Mouse (Mus musculus) megakaryocyte, adult 5-6 weeks (primary cell): ENCODE data around the gene Emilin2. TPM values are rescaled to one million over a fixed set of nuclear protein-coding genes. Genes with fewer than 3 reads are reported as not detected.

Experiments
- ATAC-seq: 2 replicates; pipeline ENCODE4 v1.8.0; 2016; ENCODE audit warnings: mild to moderate bottlenecking, inconsistent platforms; ENCODE audit not compliant: poor library complexity, severe bottlenecking
- total RNA-seq, 2 experiments: library from RNA; stranded (forward) in 1 of 2; stranded (reverse) in 1 of 2; fragments of 153-499, 151-499 nt in 1 of 2; fragments of 221-1000, 200-1000 nt in 1 of 2; gene quantifications; 2 replicates each; pipeline versions ENCODE4 v1.2.3 to v1.2.4; 2015 to 2017

Gene Emilin2
- total RNA-seq, 2 experiments from 2014 or later = 152 to 244 TPM

- no peak for ATAC-seq
These were observed 73.3 kb downstream of the Emilin2 start for GRCm38 (mm10) chr17:71238494-71238893.

DNA sequence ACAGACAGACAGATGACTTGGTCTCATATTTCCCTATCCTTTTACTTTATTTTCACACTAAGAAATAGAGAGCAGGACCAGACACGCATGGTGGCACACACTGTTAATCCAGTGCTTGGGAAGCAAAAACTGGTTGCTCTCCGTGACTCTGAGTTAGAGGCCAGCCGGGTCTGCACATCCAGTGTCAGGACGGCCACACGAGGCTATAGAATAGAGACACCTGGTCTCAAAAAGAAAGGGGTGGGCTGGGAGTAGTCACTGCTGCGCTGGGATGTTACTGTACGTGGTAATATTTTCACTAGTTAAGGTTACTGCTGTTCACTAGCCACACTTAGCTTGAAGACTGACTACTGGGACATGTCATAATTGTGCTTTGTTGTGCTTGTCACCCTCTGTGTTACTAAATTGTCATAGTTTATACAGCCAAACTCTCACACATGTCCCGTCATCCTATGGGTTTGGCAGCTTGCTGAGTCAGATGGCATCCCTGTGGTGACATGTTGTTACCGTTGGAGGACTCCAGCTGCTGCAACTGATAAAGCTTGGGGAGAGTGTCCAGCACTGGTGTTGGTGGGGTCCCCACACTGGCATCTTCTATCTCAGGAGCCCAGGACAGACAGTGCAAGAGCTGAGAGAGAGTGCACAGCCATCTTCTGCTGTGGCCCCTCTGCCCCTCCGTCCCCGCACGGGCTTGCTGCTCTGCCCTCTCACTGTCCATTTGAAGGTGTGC is 76.4 kb downstream of the Emilin2 start:
- ATAC-seq = peak; percentile 67

- ATAC-seq = no peak
These were observed 77.7 kb downstream of the Emilin2 start for GRCm38 (mm10) chr17:71234041-71234594.

DNA sequence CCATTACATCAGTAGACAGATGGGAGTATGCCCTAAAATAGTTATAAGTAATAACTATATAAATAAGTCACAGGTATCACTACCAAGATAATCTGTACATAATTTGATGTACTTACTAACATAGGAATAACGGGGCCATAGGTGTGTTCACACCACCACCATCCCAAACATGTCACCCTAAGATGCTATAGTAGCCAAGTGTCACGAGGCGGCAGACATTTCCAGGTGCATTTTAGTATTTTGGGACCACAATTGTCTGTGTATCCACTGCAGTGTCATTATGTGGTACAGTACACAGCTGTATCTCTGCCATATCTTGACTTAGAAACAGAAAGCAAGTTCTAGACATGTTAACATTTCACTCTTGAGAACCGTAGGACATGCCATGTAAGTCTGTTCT is 78.6 kb downstream of the Emilin2 start:
- no peak for ATAC-seq

- no peak for ATAC-seq
These were observed 79.8 kb downstream of the Emilin2 start for GRCm38 (mm10) chr17:71231998-71232397.

DNA sequence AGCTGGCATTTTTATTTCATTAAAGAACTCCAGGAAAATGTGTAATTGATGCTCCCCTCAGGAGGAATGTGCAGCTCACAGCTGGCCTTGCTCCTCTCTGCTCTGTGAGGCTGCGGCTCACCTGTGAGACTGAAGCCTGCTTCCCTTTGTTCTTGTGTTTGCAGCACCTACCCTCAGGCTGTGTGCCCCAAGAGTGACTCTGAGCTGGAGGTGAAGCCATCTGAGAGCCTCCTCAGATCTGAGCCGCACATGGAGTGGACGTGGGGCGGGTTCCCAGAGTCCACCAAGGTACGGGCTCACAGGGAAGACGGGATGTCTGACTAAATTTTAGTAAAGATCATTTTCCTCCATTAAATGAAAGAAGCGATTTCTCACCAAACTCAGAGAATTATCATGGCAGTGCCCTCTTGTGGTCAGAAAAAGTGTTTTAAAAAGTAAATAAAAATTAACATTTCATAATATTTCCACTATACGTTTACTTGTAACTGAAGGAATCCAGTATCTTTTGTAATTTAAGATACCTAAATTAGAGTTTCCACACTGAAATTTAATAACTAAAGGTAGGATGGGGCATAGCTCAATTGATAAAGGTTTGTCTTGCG is 81.6 kb downstream of the Emilin2 start:
- no peak for ATAC-seq

DNA sequence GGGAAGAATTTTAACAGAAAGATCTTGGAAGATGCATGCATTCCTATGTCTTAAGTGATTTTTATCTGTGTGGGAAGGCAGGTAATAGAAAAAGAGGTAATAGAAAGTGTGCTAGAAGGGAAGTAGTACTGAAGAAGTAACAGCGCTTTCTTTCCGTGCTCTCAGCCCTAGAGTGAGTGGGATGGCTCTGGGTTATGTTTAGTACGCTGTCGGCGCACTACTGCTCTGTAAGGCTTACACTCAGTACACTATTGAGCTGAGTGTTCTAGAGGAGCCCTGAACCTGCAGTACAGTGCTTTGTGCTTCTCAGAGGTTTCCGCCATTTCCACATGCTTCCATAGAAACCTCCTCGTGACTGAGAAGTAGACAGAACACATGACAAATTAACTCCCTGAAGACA is 83.1 kb downstream of the Emilin2 start:
- no peak for ATAC-seq

GRCm38 (mm10) chr17:71227128-71227895 is 84.5 kb downstream of the Emilin2 start:
- ATAC-seq = no peak

GRCm38 (mm10) chr17:71225091-71225490 is 86.7 kb downstream of the Emilin2 start:
- ATAC-seq = peak; percentile 75

- peak; percentile 46 for ATAC-seq
These were observed 87.3 kb downstream of the Emilin2 start for GRCm38 (mm10) chr17:71224521-71224920.

GRCm38 (mm10) chr17:71223676-71224075 is 88.1 kb downstream of the Emilin2 start:
- peak; percentile 53; the same call in 1 of the 2 replicates for ATAC-seq

- peak; percentile 32; the same call in 1 of the 2 replicates for ATAC-seq
These were observed 90.4 kb downstream of the Emilin2 start for GRCm38 (mm10) chr17:71221383-71221782.

DNA sequence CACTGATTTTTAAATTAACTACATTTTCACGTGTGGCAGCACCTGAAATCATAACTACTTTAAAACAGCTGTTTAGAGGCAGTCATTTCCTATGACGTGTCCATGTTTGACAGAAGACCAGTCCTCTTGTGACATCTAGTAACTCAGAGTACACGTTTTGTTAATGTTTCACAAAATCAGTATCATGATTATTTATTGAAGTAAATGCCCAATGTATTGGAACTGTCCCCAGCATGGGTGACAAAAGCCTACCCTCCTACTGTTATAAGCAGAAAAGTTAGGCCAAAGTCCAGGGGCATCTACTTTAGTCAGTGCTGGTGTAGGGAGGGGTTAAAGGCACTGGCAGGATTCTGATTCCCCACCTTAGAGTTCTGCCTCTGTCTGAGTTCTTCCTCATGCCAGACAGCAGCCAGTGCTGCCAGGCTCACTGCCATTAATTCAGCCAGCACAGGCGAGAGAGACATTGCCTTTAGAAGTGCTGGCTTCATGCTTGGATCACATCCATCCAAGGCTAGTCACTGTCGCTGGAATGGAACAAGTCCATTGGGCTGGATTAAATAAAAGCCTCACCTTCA is 94.6 kb downstream of the Emilin2 start:
- ATAC-seq = no peak

GRCm38 (mm10) chr17:71216263-71216662 is 95.5 kb downstream of the Emilin2 start:
- no peak for ATAC-seq

- peak; percentile 3; the same call in 1 of the 2 replicates for ATAC-seq
These were observed 96.4 kb downstream of the Emilin2 start for GRCm38 (mm10) chr17:71215241-71215839.

DNA sequence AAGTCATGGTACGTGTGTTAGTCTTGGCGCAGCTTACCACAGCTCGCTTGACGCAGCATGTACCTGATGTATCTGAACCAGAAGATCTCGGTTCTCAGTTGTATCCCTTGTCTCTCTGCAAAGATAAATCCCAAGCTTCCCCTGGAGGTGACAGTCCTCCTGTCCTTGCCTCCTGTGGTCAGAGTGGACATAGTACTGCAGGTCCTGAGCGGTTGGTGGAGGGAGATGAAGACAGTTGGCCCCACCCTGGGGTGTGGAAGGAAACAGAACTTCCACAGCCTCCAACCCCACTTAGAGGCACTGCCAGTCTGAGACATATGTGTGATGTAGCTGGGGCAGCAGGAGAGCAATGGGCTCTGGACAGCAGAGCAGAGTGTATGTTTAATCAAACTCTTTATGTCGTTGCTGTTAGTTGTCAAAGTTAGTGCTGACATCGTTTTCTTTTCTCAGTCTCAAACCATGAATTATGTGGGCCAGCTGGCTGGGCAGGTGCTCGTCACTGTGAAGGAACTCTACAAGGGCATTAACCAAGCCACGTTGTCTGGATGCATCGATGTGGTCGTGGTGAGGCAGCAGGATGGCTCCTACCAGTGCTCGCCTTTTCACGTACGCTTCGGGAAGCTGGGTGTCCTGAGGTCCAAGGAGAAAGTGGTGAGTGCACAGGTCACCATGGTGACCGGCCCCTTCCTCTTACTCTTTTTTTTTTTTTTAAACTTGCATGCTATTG is 97.1 kb downstream of the Emilin2 start:
- ATAC-seq = peak; percentile 56

- no peak for ATAC-seq
These were observed 98.1 kb downstream of the Emilin2 start for GRCm38 (mm10) chr17:71213666-71214065.

DNA sequence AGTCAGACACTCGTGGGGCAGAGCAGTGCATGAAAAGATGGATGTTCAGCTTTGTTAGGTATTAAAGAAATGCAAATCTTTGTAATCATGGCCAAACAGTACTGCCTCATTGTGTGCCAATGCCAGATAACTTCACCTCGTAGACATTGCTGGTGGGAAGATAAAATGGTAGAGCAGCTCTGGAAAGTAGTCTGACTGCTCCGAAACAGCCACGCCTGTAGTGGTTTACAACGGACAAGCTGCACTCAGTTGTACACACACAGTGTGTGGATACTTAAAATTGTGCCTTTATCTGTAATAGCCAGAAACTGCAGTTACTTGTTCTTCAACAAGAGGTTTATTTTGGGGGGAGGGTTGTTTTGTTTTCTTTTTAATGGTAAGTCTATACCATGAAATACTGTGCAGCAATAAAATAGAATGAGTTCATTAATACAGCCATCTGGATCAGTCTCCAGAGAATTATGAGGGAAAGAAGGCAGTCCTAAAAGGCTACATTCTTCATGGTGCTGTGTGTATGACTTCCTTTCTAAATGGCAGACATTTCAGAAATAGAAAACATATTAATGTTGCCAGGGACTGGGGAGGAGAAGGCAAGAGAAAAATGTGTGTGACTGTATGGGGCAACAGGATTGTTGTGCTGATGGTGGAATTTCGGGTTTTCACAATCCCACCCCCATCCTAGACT is 99.7 kb downstream of the Emilin2 start:
- ATAC-seq = no peak

GRCm38 (mm10) chr17:71209936-71210335 is 101.8 kb downstream of the Emilin2 start:
- ATAC-seq = no peak
